Mouse (Mus musculus): ENCODE measurements around the gene Sspn. TPM values are rescaled to one million over a fixed set of nuclear protein-coding genes. Genes with fewer than 3 reads are reported as not detected.

Gene Sspn
- polyA plus RNA-seq, 3 experiments from 2014 or later: 0.09 TPM; not detected in 2

GRCm38 (mm10) chr6:145934697-145935240, 3.3 kb downstream of the Sspn start:
- ATAC-seq: no peak

DNA sequence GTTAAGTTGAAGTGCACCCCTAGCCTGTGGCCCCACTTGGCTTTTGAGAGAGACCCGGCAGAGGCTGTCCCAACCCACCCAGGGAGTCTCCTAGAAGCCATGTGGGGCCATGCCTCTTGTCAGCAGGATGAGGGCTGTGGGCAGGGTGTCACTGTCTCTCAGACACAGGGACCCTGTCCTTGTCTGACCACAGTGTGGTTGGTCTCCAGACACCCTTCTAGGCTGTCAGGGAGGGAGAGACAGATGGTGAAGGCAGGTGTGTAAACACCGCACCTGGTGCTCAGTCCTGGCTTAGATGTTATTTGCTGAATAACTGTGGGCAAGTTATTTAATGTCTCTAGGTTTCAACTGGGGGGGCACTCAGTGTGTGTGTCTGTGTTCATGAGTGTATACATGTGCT, 4.5 kb downstream of the Sspn start:
- ATAC-seq: no peak

- ATAC-seq: no peak
Observed at GRCm38 (mm10) chr6:145936511-145936910, 5.1 kb downstream of the Sspn start.

GRCm38 (mm10) chr6:145940852-145941251, 9.4 kb downstream of the Sspn start:
- ATAC-seq: no peak

DNA sequence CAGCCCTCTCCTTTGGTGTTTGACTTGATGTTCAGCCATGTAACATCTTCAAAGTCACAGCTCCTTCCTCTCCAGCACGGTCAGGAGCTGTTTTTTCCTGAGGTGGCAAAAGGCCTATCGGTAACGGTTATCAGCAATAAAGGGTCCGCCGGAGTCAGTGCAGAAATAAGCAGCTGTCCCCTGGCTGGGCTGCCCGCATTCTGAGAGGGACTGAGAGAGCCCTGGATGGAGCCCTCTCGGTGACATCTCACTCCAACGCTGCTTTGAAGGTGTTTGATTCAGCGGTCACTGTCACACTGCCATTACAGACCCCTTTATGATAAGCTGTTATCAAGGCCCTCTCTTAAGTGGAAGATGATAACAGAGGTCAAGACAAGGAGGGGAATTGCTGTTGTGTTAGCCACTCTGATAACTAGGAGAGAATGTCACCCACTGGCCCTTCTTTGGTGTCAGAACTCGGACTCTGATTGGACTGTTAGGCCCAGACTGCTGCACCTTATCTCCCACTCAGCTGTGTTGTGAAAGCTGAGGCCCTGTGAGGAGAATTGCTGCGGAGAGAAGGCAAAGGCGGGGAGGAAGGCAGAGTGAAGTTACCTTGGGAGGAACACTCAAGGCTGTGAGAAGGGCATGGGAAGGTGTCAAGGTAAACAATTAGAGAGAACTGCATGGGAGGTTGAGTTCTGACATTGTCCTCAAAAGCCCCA, 11.0 kb downstream of the Sspn start:
- ATAC-seq: no peak

- no peak for ATAC-seq
Observed at GRCm38 (mm10) chr6:145943414-145943813, 12.0 kb downstream of the Sspn start.

GRCm38 (mm10) chr6:145945700-145946344, 14.4 kb downstream of the Sspn start:
- no peak for ATAC-seq

DNA sequence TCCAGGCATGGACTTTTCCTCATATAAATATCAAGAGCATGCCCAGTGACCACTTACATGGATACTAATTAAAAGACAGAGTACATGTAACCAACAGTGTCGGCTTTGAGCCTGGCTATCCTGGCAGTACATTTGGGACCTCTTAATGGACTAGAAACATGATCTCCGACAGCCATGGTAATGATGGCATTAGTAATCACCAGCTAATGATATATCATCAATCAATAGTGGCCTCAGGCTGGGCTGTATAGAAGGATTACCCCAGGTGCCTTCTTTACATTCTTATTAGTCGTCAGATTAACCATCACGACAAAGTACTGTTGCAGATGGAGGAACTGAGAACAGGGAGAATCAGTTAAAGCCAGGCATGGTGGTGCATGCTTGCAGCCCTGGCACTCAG, 17.6 kb downstream of the Sspn start:
- ATAC-seq: no peak

GRCm38 (mm10) chr6:145950626-145951025, 19.2 kb downstream of the Sspn start:
- no peak for ATAC-seq

- ATAC-seq: no peak
Observed at GRCm38 (mm10) chr6:145952594-145952993, 21.2 kb downstream of the Sspn start.

GRCm38 (mm10) chr6:145953121-145953896, 21.9 kb downstream of the Sspn start:
- no peak for ATAC-seq

DNA sequence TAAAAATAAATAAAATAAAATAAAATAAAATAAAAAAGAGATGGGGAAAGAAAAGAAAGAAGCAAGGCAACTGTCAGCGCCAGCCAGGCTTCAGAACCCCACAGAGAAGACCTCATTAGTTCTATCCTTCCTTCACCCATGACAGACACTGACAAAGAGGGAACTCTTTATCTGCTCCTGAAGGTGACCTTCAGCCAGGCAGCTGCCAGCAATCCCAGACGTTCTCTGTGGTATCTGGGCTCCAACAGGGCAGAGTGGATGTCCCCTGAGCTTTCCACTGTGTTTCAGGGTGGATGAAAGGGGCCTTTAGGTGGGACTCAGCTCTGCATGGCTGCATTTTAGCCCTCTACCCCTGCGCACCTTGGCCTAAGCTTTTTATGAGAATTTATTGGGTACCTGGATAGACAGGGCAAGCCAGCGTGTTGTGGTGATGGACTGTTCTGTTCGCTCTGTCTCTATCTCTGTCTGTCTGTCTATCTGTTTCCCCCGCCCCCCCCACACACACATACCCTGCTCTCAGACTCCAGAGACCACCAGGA, 26.1 kb downstream of the Sspn start:
- ATAC-seq: no peak

- no peak for ATAC-seq
Observed at GRCm38 (mm10) chr6:145958070-145958469, 26.6 kb downstream of the Sspn start.

- ATAC-seq: no peak
Observed at GRCm38 (mm10) chr6:145961047-145961446, 29.6 kb downstream of the Sspn start.

- ATAC-seq: no peak
Observed at GRCm38 (mm10) chr6:145963966-145964365, 32.5 kb downstream of the Sspn start.

DNA sequence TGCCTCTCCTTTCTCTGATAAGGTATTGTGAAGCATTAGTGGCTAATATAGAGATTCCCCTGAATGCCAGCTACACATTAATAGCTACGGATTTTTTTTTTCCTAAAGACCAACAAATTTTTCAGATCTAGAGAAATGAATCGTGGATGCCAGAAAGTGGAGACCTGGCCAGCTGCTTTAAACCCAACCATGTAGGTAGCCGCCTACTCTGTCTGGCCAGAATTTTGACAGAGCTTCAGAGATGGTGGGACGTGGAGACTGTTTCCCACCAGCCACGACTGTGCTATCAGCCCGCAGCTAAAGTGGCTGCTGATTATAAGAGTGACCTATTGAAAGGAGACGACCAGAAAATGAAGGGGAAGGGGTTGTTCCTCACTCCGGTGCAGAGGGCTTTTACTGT, 36.3 kb downstream of the Sspn start:
- ATAC-seq: no peak

GRCm38 (mm10) chr6:145968301-145968818, 36.9 kb downstream of the Sspn start:
- ATAC-seq: no peak

DNA sequence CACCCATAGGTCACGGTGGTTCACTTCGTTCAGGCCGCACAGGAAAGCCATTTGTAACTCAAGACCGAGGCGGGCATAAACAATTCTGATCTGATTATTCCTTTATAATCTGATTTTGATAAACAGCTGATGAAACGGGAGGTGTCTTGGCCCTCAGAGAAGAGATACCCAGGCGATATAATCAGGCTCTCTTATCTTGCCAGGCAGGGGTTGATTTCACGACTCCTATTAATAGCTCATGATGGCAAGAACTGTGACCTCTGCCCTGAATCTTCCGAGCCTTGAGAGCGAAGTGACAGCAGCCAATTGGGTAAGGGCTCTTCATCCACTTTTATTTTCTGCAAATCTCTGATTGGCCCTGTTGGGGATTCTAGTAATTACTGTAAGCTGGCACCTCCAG, 37.4 kb downstream of the Sspn start:
- no peak for ATAC-seq

- no peak for ATAC-seq
Observed at GRCm38 (mm10) chr6:145969572-145969971, 38.1 kb downstream of the Sspn start.

DNA sequence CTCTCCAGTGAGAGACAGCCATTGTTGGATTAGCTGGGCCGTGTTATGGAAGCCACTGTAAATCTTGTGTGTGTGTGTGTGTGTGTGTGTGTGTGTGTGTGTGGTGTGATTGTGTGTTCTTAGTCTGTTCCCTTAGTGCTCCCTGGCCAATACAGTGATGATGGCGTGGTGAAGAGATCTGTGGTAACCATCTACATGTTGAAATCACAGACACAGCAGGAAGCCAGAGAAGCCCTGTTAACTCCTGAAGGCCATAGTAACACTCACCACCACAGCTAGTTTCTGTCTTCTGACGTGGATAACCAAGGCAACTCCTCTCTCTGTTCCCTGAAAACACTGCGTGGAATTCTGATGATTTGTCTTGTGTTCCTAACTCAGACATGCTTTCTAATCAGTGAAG, 40.7 kb downstream of the Sspn start:
- ATAC-seq: no peak

DNA sequence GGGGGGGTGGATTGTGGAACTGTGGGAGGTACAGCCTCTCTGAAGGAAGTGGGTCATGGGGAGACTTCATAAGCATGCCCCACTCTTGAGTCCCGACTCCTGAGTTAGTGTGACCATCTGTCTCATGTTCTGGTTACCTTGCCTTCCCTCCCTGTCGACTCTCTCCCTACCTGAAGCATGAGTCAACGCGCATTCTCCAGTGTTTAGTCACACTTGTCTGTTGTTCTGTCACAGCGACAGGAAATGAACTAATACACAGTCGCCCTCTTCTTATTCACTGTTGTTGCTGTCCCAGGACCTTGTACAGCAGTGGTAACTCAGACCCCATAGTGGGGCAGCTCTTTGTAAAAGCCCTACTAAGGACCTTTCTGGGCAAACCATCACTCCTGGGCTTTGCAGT, 41.4 kb downstream of the Sspn start:
- peak; percentile 38 for ATAC-seq

DNA sequence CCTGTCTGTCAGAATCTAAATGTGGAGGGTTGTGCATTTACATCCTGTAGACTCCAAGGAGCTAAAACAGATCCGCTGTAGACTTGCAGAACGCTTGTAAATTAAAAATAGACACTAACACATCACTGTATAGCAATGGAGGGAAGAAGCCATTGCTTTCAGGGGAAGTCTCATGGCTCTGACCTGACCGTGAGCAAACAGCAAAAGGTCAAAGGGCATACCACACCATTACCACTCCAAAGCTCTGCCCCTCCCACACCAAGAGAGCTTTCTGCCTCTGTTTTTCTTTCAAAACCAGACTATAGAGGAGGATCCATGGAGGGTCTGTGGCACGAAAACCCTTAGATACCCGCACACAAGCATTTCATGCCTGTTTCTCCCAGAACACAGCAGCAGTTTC, 41.9 kb downstream of the Sspn start:
- ATAC-seq: no peak

DNA sequence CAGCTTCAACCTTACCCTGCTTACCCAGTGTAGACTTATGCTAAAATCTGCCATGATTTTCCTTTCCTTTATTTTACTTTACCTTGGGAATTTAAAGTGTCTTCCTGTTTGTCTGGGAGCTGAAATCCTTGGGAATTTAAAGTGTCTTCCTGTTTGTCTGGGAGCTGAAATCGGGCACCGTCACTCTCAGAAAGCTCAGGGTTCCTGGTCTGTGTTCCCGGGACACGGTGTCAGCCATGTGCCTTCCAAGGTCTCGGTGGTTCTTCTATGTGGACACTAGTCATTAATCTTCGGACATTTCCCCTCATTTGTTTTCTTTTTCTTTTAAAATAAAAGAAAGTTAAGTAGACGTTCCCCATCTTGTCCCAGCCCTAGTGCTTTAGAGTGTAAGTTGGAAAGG, 43.3 kb downstream of the Sspn start:
- ATAC-seq: no peak
